Mouse (Mus musculus): ENCODE data around the gene Mylk3. TPM values are rescaled to one million over a fixed set of nuclear protein-coding genes. Genes with fewer than 3 reads are reported as not detected.

Gene Mylk3
- polyA plus RNA-seq, 1 experiment from 2014 or later: 0.13 TPM

DNA sequence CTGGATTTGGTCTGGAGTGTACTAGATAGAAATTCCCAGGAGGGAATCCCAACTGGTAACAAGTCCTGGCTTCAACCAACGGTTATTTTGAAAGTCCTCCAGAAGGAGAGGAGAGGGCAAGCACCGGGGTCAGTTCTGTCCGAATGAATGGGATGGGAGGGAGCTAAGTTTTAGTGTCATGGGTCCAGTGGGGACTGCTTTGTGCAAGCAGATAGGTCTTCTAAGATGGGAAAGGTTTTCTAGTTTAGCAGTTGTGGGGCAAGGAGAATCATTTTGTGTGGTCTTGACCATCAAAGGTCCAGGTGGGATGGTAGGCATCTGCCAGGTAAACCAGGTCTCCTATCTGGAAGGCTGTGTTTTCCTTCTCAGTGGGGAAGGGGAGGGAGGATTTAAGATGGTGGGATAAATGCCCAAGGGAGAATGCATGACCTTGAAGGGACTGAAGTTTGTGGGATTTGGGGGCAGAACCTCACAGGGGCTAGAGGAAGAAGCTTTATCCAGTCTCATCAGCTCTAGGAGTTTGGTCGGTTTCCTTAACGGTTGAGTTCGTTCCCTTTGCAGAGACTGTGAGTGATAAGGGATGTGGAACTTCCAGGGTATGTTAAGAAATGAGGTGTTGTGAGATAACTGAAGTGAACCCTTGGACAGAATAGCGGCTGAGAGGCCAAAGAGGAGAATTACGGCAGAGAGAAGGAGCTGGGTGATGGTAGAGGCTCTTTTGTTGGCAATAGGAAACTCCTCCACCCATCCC is 9.7 kb upstream of the Mylk3 start:
- no peaks in the 10 kb centered on the region for H3K9me3 ChIP-seq (ENCODE audit: control insufficient read depth, low read length)
- H3K36me3 ChIP-seq (ENCODE audit: control insufficient read depth, insufficient read depth, low read length): no peaks in the 10 kb centered on the region
- H3K27me3 ChIP-seq (ENCODE audit: control insufficient read depth, insufficient read depth, low read length): no peaks in the 10 kb centered on the region
- no peak overlapping the region for H3K27ac ChIP-seq (replicated peaks)
- no peak for DNase-seq (ENCODE audit: low spot score)
- H3K4me2 ChIP-seq (replicated peaks; ENCODE audit: low read depth): no peak overlapping the region
- no peak overlapping the region for H3K4me3 ChIP-seq (ENCODE audit: low read depth, low read length)
- H3K9ac ChIP-seq (ENCODE audit: low read length): no peak overlapping the region
- no peak for TF ChIP-seq CTCF (IDR thresholded peaks at IDR 0.05; ENCODE audit: low read depth)
- no peak for TF ChIP-seq EP300 (optimal IDR thresholded peaks at IDR 0.05)
- no peak for ATAC-seq (ENCODE audit: low FRiP score, low TSS enrichment)
- H3K4me1 ChIP-seq (replicated peaks; ENCODE audit: control insufficient read depth, insufficient read depth): no peaks in the 10 kb centered on the region
- WGBS: 77% methylated on average over 8 of the region's 8 CpGs

- Histone ChIP-seq H3K9ac (ENCODE audit: low read length) (no peak overlapping the region), H3K36me3 (ENCODE audit: control insufficient read depth, insufficient read depth, low read length) (no peaks in the 10 kb centered on the region), H3K27ac (replicated peaks) (no peak overlapping the region), H3K27me3 (ENCODE audit: control insufficient read depth, insufficient read depth, low read length) (no peaks in the 10 kb centered on the region), H3K4me3 (ENCODE audit: low read depth, low read length) (no peak overlapping the region), H3K4me1 (replicated peaks; ENCODE audit: control insufficient read depth, insufficient read depth) (no peaks in the 10 kb centered on the region), H3K4me2 (replicated peaks; ENCODE audit: low read depth) (no peak overlapping the region), H3K9me3 (ENCODE audit: control insufficient read depth, low read length) (no peaks in the 10 kb centered on the region)
- no peak for ATAC-seq (ENCODE audit: low FRiP score, low TSS enrichment)
- DNase-seq (ENCODE audit: low spot score): no peak
- no peak for TF ChIP-seq EP300 (optimal IDR thresholded peaks at IDR 0.05)
- TF ChIP-seq CTCF (IDR thresholded peaks at IDR 0.05; ENCODE audit: low read depth): no peak
- 77% methylated on average over 3 of the region's 3 CpGs for WGBS
Measured at GRCm38 (mm10) chr8:85395017-85395416, 8.9 kb upstream of the Mylk3 start.

GRCm38 (mm10) chr8:85393199-85393598 is 7.1 kb upstream of the Mylk3 start:
- TF ChIP-seq CTCF (IDR thresholded peaks at IDR 0.05; ENCODE audit: low read depth) (no peak), EP300 (optimal IDR thresholded peaks at IDR 0.05) (no peak)
- Histone ChIP-seq H3K27me3 (ENCODE audit: control insufficient read depth, insufficient read depth, low read length) (no peaks in the 10 kb centered on the region), H3K4me1 (replicated peaks; ENCODE audit: control insufficient read depth, insufficient read depth) (no peaks in the 10 kb centered on the region), H3K4me3 (ENCODE audit: low read depth, low read length) (no peak overlapping the region), H3K36me3 (ENCODE audit: control insufficient read depth, insufficient read depth, low read length) (no peaks in the 10 kb centered on the region), H3K27ac (replicated peaks) (no peak overlapping the region), H3K9ac (ENCODE audit: low read length) (no peak overlapping the region), H3K9me3 (ENCODE audit: control insufficient read depth, low read length) (no peaks in the 10 kb centered on the region), H3K4me2 (replicated peaks; ENCODE audit: low read depth) (no peak overlapping the region)
- ATAC-seq (ENCODE audit: low FRiP score, low TSS enrichment) (no peak), DNase-seq (ENCODE audit: low spot score) (no peak)
- 80% methylated on average over 6 of the region's 6 CpGs for WGBS

- ATAC-seq (ENCODE audit: low FRiP score, low TSS enrichment): no peak
- no peaks in the 10 kb centered on the region for H3K36me3 ChIP-seq (ENCODE audit: control insufficient read depth, insufficient read depth, low read length)
Measured at GRCm38 (mm10) chr8:85391438-85391837, 5.3 kb upstream of the Mylk3 start.

DNA sequence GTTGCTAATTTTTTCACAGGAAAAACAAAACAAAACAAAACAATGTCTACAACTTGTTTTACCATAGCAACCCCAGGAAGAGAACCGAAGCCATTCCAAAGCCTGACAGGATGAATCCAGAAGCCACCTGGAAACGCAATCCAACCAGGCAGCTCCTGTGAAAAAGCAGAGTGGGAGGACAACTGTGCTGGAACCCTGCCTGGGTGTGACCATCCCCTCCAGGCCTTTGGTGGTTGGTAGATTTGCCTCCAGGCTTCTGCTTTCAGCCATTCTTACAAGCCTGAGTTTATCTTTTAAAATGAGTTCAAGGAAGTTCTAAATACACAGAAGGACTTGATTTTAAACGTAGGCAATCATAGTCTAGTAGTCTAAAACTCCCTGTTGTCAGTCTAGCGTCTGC is 4.2 kb downstream of the Mylk3 start:
- H3K9me3 ChIP-seq (ENCODE audit: control insufficient read depth, low read length): no peaks in the 10 kb centered on the region
- no peaks in the 10 kb centered on the region for H3K27me3 ChIP-seq (ENCODE audit: control insufficient read depth, insufficient read depth, low read length)
- H3K9ac ChIP-seq (ENCODE audit: low read length): no peak overlapping the region
- DNase-seq (ENCODE audit: low spot score) (no peak), ATAC-seq (ENCODE audit: low FRiP score, low TSS enrichment) (no peak)
- no peak overlapping the region for H3K27ac ChIP-seq (replicated peaks)
- peaks cover 6% of the 10 kb centered on the region; the same call in 1 of the 2 replicates for H3K4me1 ChIP-seq (replicated peaks; ENCODE audit: control insufficient read depth, insufficient read depth)
- H3K4me3 ChIP-seq (ENCODE audit: low read depth, low read length): no peak overlapping the region
- 64% methylated on average over 4 of the region's 4 CpGs for WGBS
- TF ChIP-seq CTCF (IDR thresholded peaks at IDR 0.05; ENCODE audit: low read depth) (no peak), EP300 (optimal IDR thresholded peaks at IDR 0.05) (no peak)
- no peaks in the 10 kb centered on the region for H3K36me3 ChIP-seq (ENCODE audit: control insufficient read depth, insufficient read depth, low read length)
- H3K4me2 ChIP-seq (replicated peaks; ENCODE audit: low read depth): no peak overlapping the region

More at GRCm38 (mm10) chr8:85391438-85391837, 5.3 kb upstream of the Mylk3 start:
- H3K27ac ChIP-seq (replicated peaks): no peak overlapping the region
- 46% methylated on average over 1 of the region's 1 CpGs for WGBS
- TF ChIP-seq EP300 (optimal IDR thresholded peaks at IDR 0.05) (no peak), CTCF (IDR thresholded peaks at IDR 0.05; ENCODE audit: low read depth) (no peak)
- no peaks in the 10 kb centered on the region for H3K9me3 ChIP-seq (ENCODE audit: control insufficient read depth, low read length)
- H3K9ac ChIP-seq (ENCODE audit: low read length): no peak overlapping the region
- DNase-seq (ENCODE audit: low spot score): no peak
- no peak overlapping the region for H3K4me2 ChIP-seq (replicated peaks; ENCODE audit: low read depth)
- no peaks in the 10 kb centered on the region for H3K4me1 ChIP-seq (replicated peaks; ENCODE audit: control insufficient read depth, insufficient read depth)
- no peak overlapping the region for H3K4me3 ChIP-seq (ENCODE audit: low read depth, low read length)
- no peaks in the 10 kb centered on the region for H3K27me3 ChIP-seq (ENCODE audit: control insufficient read depth, insufficient read depth, low read length)

GRCm38 (mm10) chr8:85380824-85381209 is 5.3 kb downstream of the Mylk3 start:
- DNase-seq (ENCODE audit: low spot score) (no peak), ATAC-seq (ENCODE audit: low FRiP score, low TSS enrichment) (no peak; the same call in 1 of the 2 replicates)
- Histone ChIP-seq H3K4me1 (replicated peaks; ENCODE audit: control insufficient read depth, insufficient read depth) (peaks cover 6% of the 10 kb centered on the region; the same call in 1 of the 2 replicates), H3K36me3 (ENCODE audit: control insufficient read depth, insufficient read depth, low read length) (no peaks in the 10 kb centered on the region), H3K4me2 (replicated peaks; ENCODE audit: low read depth) (no peak overlapping the region), H3K27me3 (ENCODE audit: control insufficient read depth, insufficient read depth, low read length) (no peaks in the 10 kb centered on the region), H3K9me3 (ENCODE audit: control insufficient read depth, low read length) (no peaks in the 10 kb centered on the region), H3K27ac (replicated peaks) (no peak overlapping the region), H3K4me3 (ENCODE audit: low read depth, low read length) (no peak overlapping the region), H3K9ac (ENCODE audit: low read length) (no peak overlapping the region)
- 36% methylated on average over 8 of the region's 8 CpGs for WGBS
- TF ChIP-seq CTCF (IDR thresholded peaks at IDR 0.05; ENCODE audit: low read depth): no peak
- TF ChIP-seq EP300 (optimal IDR thresholded peaks at IDR 0.05): no peak

All from stomach, postnatal 0 days (tissue).